Mouse (Mus musculus): ENCODE results near the gene 4921507P07Rik. TPM values are rescaled to one million over a fixed set of nuclear protein-coding genes. Genes with fewer than 3 reads are reported as not detected.
"Not testable (repeated sequence)": the region's sequence is repeated elsewhere in the genome, so short reads cannot be mapped to it uniquely, and the experiment has no call there.

Gene 4921507P07Rik
- polyA plus RNA-seq, 1 experiment from 2014 or later, result 0.44 TPM

- no peak overlapping the region for H3K4me3 ChIP-seq
- H3K4me1 ChIP-seq, result peaks cover 15% of the 10 kb centered on the region
- H3K27me3 ChIP-seq (ENCODE audit: insufficient read depth, poor library complexity, severe bottlenecking), result no peaks in the 10 kb centered on the region
- H3K27ac ChIP-seq, result no peak overlapping the region
- no peaks in the 10 kb centered on the region for H3K9me3 ChIP-seq
- no peaks in the 10 kb centered on the region for H3K36me3 ChIP-seq
- no peak for DNase-seq (ENCODE audit: low spot score)
- 90% methylated on average over 2 of the region's 2 CpGs for WGBS
These were observed 9.0 kb downstream of the 4921507P07Rik start for GRCm38 (mm10) chr6:50587412-50587811.

GRCm38 (mm10) chr6:50586316-50586715 is 10.1 kb downstream of the 4921507P07Rik start:
- DNase-seq (ENCODE audit: low spot score), result no peak
- no peak overlapping the region for H3K27ac ChIP-seq
- no peaks in the 10 kb centered on the region for H3K36me3 ChIP-seq
- no peaks in the 10 kb centered on the region for H3K9me3 ChIP-seq
- peaks cover 12% of the 10 kb centered on the region for H3K4me1 ChIP-seq
- no peaks in the 10 kb centered on the region for H3K27me3 ChIP-seq (ENCODE audit: insufficient read depth, poor library complexity, severe bottlenecking)
- H3K4me3 ChIP-seq, result no peak overlapping the region
- 73% methylated on average over 5 of the region's 5 CpGs for WGBS

- peak overlapping the region; percentile 69 for H3K27ac ChIP-seq
- DNase-seq (ENCODE audit: low spot score), result no peak
- H3K4me1 ChIP-seq, result peaks cover 12% of the 10 kb centered on the region
- 37% methylated on average over 7 of the region's 7 CpGs for WGBS
- H3K27me3 ChIP-seq (ENCODE audit: insufficient read depth, poor library complexity, severe bottlenecking), result no peaks in the 10 kb centered on the region
- H3K4me3 ChIP-seq, result no peak overlapping the region
- no peaks in the 10 kb centered on the region for H3K36me3 ChIP-seq
- no peaks in the 10 kb centered on the region for H3K9me3 ChIP-seq
These were observed 10.7 kb downstream of the 4921507P07Rik start for GRCm38 (mm10) chr6:50585733-50586132.

- WGBS, result 82% methylated on average over 1 of the region's 1 CpGs
- Histone ChIP-seq H3K27me3 (ENCODE audit: insufficient read depth, poor library complexity, severe bottlenecking) (no peaks in the 10 kb centered on the region), H3K36me3 (no peaks in the 10 kb centered on the region), H3K4me3 (no peak overlapping the region), H3K9me3 (no peaks in the 10 kb centered on the region), H3K4me1 (no peaks in the 10 kb centered on the region), H3K27ac (no peak overlapping the region)
- DNase-seq (ENCODE audit: low spot score), result no peak
These were observed 24.8 kb downstream of the 4921507P07Rik start for GRCm38 (mm10) chr6:50571661-50572060.

- H3K9me3 ChIP-seq, result no peaks in the 10 kb centered on the region
- H3K27ac ChIP-seq, result peak overlapping the region; percentile 94
- peaks cover 17% of the 10 kb centered on the region for H3K36me3 ChIP-seq
- peak overlapping the region; percentile 92 for H3K4me3 ChIP-seq
- no peaks in the 10 kb centered on the region for H3K27me3 ChIP-seq (ENCODE audit: insufficient read depth, poor library complexity, severe bottlenecking)
- WGBS, result 25% methylated on average over 6 of the region's 6 CpGs
- no peak for DNase-seq (ENCODE audit: low spot score)
- H3K4me1 ChIP-seq, result no peaks in the 10 kb centered on the region
These were observed 29.5 kb downstream of the 4921507P07Rik start for GRCm38 (mm10) chr6:50566997-50567255.

GRCm38 (mm10) chr6:50566141-50566996 is 30.1 kb downstream of the 4921507P07Rik start, which contains the start of gene Cycs:
Gene Cycs (minus strand): TSS chr6:50566538.
- Histone ChIP-seq H3K36me3 (peaks cover 17% of the 10 kb centered on the region), H3K27ac (peak within 1 kb of the TSS; percentile 94), H3K4me1 (no peaks in the 10 kb centered on the region), H3K4me3 (peak within 1 kb of the TSS; percentile 92), H3K9me3 (no peaks in the 10 kb centered on the region), H3K27me3 (ENCODE audit: insufficient read depth, poor library complexity, severe bottlenecking) (no peaks in the 10 kb centered on the region)
- DNase-seq (ENCODE audit: low spot score), result peak; percentile 100
- 1% methylated on average over 78 of the region's 78 CpGs for WGBS

GRCm38 (mm10) chr6:50563651-50564050 is 32.8 kb downstream of the 4921507P07Rik start:
- Histone ChIP-seq H3K27ac (no peak overlapping the region), H3K36me3 (peaks cover 17% of the 10 kb centered on the region), H3K4me3 (no peak overlapping the region), H3K4me1 (peaks cover 7% of the 10 kb centered on the region; the same call in 1 of the 2 replicates), H3K9me3 (no peaks in the 10 kb centered on the region), H3K27me3 (ENCODE audit: insufficient read depth, poor library complexity, severe bottlenecking) (no peaks in the 10 kb centered on the region)
- DNase-seq (ENCODE audit: low spot score), result no peak
- 92% methylated on average over 3 of the region's 3 CpGs for WGBS

- H3K27ac ChIP-seq, result no peak overlapping the region
- H3K4me1 ChIP-seq, result peaks cover 7% of the 10 kb centered on the region; the same call in 1 of the 2 replicates
- H3K9me3 ChIP-seq, result no peaks in the 10 kb centered on the region
- no peak for DNase-seq (ENCODE audit: low spot score)
- 91% methylated on average over 4 of the region's 4 CpGs for WGBS
- no peaks in the 10 kb centered on the region for H3K27me3 ChIP-seq (ENCODE audit: insufficient read depth, poor library complexity, severe bottlenecking)
- no peak overlapping the region for H3K4me3 ChIP-seq
- peaks cover 17% of the 10 kb centered on the region for H3K36me3 ChIP-seq
These were observed 34.0 kb downstream of the 4921507P07Rik start for GRCm38 (mm10) chr6:50562421-50562820.

- H3K4me1 ChIP-seq, result peaks cover 7% of the 10 kb centered on the region; the same call in 1 of the 2 replicates
- H3K27ac ChIP-seq, result no peak overlapping the region
- H3K9me3 ChIP-seq, result no peaks in the 10 kb centered on the region
- H3K36me3 ChIP-seq, result peaks cover 17% of the 10 kb centered on the region
- H3K4me3 ChIP-seq, result no peak overlapping the region
- no peak for DNase-seq (ENCODE audit: low spot score)
- H3K27me3 ChIP-seq (ENCODE audit: insufficient read depth, poor library complexity, severe bottlenecking), result no peaks in the 10 kb centered on the region
- 94% methylated on average over 1 of the region's 1 CpGs for WGBS
These were observed 35.7 kb downstream of the 4921507P07Rik start for GRCm38 (mm10) chr6:50560776-50561175.

- Histone ChIP-seq H3K9me3 (no peaks in the 10 kb centered on the region), H3K4me1 (peaks cover 7% of the 10 kb centered on the region; the same call in 1 of the 2 replicates), H3K27ac (no peak overlapping the region), H3K4me3 (no peak overlapping the region), H3K36me3 (peaks cover 13% of the 10 kb centered on the region), H3K27me3 (ENCODE audit: insufficient read depth, poor library complexity, severe bottlenecking) (no peaks in the 10 kb centered on the region)
- DNase-seq (ENCODE audit: low spot score), result no peak
- 71% methylated on average over 4 of the region's 4 CpGs for WGBS
These were observed 37.6 kb downstream of the 4921507P07Rik start for GRCm38 (mm10) chr6:50558877-50559276.

GRCm38 (mm10) chr6:50557566-50557965 is 38.9 kb downstream of the 4921507P07Rik start:
- Histone ChIP-seq H3K27ac (no peak overlapping the region), H3K36me3 (0 out of 2 replicates have a peak, but pooled peaks cover 1% of the 10 kb centered on the region), H3K27me3 (ENCODE audit: insufficient read depth, poor library complexity, severe bottlenecking) (no peaks in the 10 kb centered on the region), H3K9me3 (no peaks in the 10 kb centered on the region), H3K4me3 (no peak overlapping the region), H3K4me1 (peaks cover 7% of the 10 kb centered on the region; the same call in 1 of the 2 replicates)
- 87% methylated on average over 6 of the region's 6 CpGs for whole genome bisulfite sequencing
- DNase-seq (ENCODE audit: low spot score), result no peak

GRCm38 (mm10) chr6:50554223-50554622 is 42.2 kb downstream of the 4921507P07Rik start:
- not testable (repeated sequence) for H3K4me3 ChIP-seq; H3K27me3 ChIP-seq (ENCODE audit: insufficient read depth, poor library complexity, severe bottlenecking); H3K9me3 ChIP-seq; H3K4me1 ChIP-seq; H3K27ac ChIP-seq; DNase-seq (ENCODE audit: low spot score); H3K36me3 ChIP-seq
- 85% methylated on average over 2 of the region's 2 CpGs for whole genome bisulfite sequencing

GRCm38 (mm10) chr6:50552881-50553518 is 43.4 kb downstream of the 4921507P07Rik start:
- H3K27me3 ChIP-seq (ENCODE audit: insufficient read depth, poor library complexity, severe bottlenecking), result no peaks in the 10 kb centered on the region
- H3K9me3 ChIP-seq, result no peaks in the 10 kb centered on the region
- H3K36me3 ChIP-seq, result no peaks in the 10 kb centered on the region
- H3K27ac ChIP-seq, result no peak overlapping the region
- no peaks in the 10 kb centered on the region for H3K4me1 ChIP-seq
- DNase-seq (ENCODE audit: low spot score), result no peak
- WGBS, result 80% methylated on average over 5 of the region's 5 CpGs
- H3K4me3 ChIP-seq, result no peak overlapping the region

Measured in heart, embryonic 10.5 days (tissue).